Mouse (Mus musculus) granulocyte monocyte progenitor cell, adult 5-6 weeks (primary cell): Measurements from ENCODE around the gene Scpep1. TPM values are rescaled to one million over a fixed set of nuclear protein-coding genes. Genes with fewer than 3 reads are reported as not detected.
"Not testable (repeated sequence)": the region's sequence is repeated elsewhere in the genome, so short reads cannot be mapped to it uniquely, and the experiment has no call there.

Source experiments
- ATAC-seq: replicated peaks from 2 replicates; pipeline ENCODE4 v1.8.0; 2016; ENCODE audit warnings: mild to moderate bottlenecking, moderate TSS enrichment, inconsistent platforms; ENCODE audit not compliant: poor library complexity, severe bottlenecking
- total RNA-seq, 2 experiments: library from RNA; stranded (forward) in 1 of 2; stranded (reverse) in 1 of 2; fragments of 200-712, 200-1000 nt in 1 of 2; fragments of >200 nt in 1 of 2; fragmentation: Nextera tagmentation in 1 of 2; gene quantifications; 2 replicates each; pipeline ENCODE4 v1.2.3; 2014 to 2017

Gene Scpep1
- total RNA-seq (2014; fragmentation: Nextera tagmentation) = 18.1 and 22.3 TPM in 2 replicates
- 11.5 and 13.4 TPM in 2 replicates for total RNA-seq (2017)

GRCm38 (mm10) chr11:88955217-88955969 is at the start of gene Scpep1:
Gene Scpep1, minus strand, starts transcription at chr11:88955465.
- ATAC-seq = peak; percentile 99

DNA sequence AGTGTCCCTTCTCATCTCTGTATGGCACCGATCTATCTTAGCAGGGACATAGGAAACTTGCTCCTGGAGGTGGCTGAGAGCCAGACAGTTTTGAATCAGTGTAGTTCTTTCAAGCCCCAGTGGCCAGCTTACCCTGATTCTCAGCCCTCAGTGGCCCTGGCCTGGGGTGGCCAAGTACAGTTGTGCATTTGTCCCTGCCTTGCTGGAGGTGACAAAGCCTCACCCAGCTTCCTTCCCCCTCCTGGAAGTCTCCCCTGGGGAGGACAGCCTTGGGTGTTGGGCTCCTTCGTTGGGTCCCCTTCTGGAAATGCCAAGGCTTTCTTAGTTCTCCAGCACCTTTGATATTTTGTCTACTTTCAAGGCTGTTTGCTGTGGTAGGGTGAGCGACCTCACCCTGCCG is 48.5 kb upstream of the Scpep1 start:
- no peak for ATAC-seq

GRCm38 (mm10) chr11:89003078-89003477 is 47.8 kb upstream of the Scpep1 start:
- ATAC-seq = no peak

- ATAC-seq = no peak
Observed at GRCm38 (mm10) chr11:89002621-89003020, 47.4 kb upstream of the Scpep1 start.

DNA sequence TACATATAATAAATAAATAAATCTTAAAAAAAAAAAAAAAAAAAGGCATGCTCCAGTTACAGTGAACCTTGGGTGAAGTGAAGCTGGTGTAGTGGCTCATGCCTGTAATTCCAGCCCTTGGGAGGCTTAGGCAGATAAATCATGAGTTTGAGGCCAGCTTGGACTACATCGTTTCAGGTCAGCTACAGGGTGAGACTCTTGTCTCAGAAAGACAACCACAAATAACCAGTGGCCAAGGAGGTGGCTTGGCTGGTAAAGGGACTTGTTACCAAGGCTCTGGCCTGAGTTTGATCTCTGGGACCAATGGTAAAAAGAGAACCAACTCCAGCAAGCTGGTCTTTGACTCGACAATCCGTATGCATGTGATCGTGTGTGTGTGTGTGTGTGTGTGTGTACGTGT is 46.8 kb upstream of the Scpep1 start:
- ATAC-seq = no peak

- no peak for ATAC-seq
Observed at GRCm38 (mm10) chr11:89001569-89001968, 46.3 kb upstream of the Scpep1 start.

- peak; percentile 13; the same call in 1 of the 2 replicates for ATAC-seq
Observed at GRCm38 (mm10) chr11:89000527-89000819, 45.2 kb upstream of the Scpep1 start.

DNA sequence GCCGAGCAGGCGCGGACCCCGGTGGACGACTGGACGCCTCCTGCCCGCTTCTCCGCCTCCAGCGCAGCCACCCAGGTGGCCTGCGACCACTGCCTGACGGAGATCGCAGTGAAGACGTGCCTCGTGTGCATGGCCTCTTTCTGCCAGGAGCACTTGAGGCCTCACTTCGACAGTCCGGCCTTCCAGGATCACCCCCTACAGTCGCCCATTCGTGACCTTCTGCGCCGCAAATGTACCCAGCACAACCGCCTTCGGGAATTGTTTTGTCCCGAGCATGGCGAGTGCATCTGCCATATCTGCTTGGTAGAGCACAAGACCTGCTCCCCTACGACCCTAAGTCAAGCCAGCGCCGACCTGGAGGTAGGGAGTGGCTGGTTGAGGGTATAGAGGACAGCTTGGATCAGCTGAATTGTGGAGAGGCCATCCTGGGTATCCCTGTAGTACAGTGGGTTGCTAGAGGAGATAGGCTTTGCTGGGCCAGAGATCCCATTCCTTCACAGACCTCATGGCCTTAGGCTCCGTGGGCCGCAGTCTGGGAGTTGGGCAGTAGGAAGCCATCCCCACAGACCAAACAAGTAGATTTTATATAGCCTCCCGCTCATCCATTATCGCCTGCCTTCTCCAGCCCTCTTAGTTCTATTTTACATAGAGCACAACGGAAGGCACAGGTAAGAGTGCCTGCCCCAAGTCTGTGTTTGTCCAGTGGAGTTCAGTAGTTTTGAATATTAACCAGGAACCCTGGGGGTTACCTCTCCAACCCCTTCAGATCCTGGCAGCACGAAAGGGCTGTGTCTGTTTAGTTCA is 44.7 kb upstream of the Scpep1 start:
- ATAC-seq = no peak

DNA sequence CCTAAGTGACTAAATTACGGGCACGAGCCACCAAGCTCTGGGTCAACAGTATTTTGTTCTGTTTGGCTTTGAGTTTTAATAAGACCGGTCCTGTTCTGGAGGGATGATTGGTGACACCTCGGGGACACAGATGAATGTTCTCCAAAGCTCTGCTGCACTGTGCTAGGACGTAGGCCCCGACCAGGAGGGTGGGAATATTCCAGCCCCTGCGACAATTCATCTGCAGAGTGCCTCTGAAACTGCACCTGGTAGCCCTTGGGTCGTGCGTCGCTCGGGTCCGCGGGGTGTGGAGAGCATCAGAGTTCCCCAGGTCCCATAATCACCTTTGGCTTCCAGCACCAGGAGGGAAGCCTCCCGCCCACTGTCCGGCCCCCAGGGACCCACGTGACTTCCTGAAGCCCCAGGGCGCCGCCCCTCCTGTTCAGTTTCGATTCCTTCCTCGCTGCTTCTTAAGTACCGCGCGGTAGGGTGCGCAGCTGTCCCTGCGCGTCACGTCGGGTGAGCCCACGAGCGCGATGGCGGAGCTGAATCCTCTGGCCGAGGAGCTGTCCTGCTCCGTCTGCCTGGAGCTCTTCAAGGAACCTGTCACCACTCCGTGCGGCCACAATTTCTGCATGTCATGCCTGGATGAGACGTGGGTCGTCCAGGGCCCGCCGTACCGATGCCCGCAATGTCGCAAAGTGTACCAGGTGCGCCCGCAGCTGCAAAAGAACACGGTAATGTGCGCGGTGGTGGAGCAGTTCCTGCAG is 43.9 kb upstream of the Scpep1 start, which contains the start of gene Trim25:
Gene Trim25, plus strand, starts transcription at position 403 of the 749 bp plus-strand sequence.
- ATAC-seq = peak; percentile 87

GRCm38 (mm10) chr11:88998406-88998805 is 43.1 kb upstream of the Scpep1 start:
- ATAC-seq = no peak

GRCm38 (mm10) chr11:88997343-88997742 is 42.1 kb upstream of the Scpep1 start:
- not testable (repeated sequence) for ATAC-seq

- ATAC-seq = no peak
Observed at GRCm38 (mm10) chr11:88996427-88996826, 41.2 kb upstream of the Scpep1 start.

GRCm38 (mm10) chr11:88995616-88996015 is 40.4 kb upstream of the Scpep1 start:
- ATAC-seq = no peak

DNA sequence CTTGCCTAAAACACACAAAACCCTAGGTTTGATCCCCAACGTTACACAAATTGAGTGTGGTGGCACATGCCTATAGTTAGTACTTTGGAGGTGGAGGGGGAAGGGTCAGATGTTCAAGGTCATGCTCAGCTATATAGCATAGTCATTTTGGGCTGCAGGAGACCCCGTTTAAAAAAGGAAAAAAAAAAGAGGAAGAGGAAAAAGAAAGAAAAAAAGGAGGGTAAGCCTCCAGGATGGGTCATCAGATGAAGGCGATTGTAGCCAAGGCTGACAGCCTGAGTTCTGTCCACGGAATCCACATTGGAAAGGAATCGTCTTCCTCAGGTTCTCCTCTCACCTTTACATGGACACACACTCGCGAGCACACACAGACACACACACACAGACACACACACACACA is 39.2 kb upstream of the Scpep1 start:
- ATAC-seq = no peak

DNA sequence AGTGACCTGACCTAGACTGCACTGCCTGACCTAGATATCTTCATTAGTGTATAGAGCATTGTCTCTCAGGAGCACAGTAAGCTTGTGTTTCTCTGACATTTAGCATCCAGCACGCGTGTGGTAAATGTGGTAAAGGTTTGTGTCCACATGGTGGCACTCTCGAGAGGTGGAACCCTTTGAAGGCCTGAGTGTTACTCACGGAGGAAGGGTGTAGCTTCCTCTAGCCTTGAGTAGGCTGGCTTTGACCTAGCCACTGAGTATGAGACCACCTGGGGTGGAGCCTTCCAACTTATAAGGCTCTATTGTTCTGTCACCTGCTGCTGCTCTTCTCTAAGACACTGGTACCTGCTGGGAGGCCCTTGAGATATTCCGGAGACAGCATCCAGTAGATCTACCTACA is 38.4 kb upstream of the Scpep1 start:
- ATAC-seq = peak; percentile 93

- ATAC-seq = no peak
Observed at GRCm38 (mm10) chr11:88993186-88993585, 37.9 kb upstream of the Scpep1 start.

DNA sequence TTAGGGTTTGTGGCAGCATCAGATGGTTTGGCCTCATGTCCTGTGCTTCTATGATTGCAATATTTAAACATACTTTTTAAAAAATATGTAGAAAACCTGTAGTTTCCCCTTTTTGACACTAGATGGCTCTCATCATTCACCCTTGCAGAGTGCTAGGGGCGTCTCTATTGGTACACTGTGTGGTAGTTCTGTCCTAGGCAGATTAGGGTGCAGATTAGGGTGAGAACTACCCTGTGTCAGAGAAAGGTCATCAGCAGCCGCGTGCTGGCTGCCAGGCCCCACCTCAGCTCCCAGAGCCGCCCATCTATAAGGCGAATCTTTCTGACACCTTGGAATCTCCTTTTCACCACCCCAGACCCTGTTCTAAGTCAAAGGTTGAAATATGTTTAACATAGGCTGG is 34.3 kb upstream of the Scpep1 start:
- peak; percentile 78 for ATAC-seq

- ATAC-seq = no peak
Observed at GRCm38 (mm10) chr11:88988956-88989355, 33.7 kb upstream of the Scpep1 start.

GRCm38 (mm10) chr11:88986616-88987015 is 31.4 kb upstream of the Scpep1 start:
- ATAC-seq = no peak

DNA sequence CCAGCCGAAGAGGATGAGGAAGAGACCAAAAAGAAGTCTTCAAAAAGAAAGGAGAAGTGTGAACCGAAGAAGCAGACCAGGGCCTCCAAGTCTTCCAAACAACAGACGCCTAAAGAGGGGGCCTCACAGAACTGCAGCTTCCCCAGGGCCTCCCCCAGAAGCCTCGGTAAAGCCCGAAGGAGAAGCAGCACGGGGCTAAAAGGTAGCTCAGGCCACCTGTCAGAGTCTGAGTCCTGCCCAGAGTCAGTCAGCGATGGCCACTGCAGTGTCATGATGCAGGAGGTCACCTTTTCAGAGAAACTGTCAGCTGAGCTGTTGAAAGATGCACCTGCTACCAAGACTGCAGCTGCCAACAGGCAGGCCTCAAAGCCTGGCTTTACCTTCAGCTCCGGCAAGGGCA is 26.1 kb upstream of the Scpep1 start:
- no peak; the same call in 1 of the 2 replicates for ATAC-seq

GRCm38 (mm10) chr11:88977188-88977587 is 21.9 kb upstream of the Scpep1 start:
- no peak for ATAC-seq
